Comparison of ENCODE assay signal across 9 mouse cellular contexts in the genomic region with DNA sequence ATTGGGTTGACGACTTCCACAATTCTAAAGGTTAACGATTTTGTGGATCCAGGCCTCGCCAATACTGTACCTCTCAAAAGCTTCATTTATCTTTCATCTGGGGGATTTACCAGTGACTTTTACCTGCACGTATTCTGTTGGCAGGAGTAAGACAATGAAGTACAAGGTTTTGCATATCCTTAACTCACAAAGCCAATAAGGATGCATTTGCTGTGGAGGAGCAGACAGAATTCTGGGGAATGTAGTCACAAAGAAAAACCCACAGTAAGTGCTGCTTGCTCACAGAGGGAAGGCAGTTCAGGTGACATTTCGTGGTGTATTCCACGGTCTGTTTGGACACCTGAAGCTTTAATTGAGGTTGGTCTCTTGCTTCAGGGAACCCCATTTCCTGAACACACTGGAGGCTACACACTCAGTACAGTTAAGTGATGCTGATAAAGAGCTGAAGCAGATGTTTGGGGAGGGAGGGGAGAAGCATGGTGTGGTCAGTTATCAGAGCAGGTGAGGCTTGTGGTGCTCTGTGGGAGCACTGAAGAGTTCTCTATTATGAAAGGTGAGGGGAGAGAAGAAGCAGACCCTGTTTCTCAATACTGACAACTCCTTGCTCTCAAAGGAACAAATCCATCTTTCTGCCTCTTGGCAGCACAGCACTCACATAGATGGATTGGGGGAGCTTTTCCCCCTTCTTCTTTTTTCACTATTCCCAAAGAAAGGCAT.
DNase-seq lines count a peak whose midpoint lies in the region; ATAC-seq and TF ChIP-seq lines count a peak whose summit lies in the region.
"Had no signal": no experiment of that assay in that cellular context is flagged by ENCODE, and none has a peak within 500 bp of the region (broad histone marks: within the 10 kb centered on the region; RNA-seq: fewer than 3 reads in every experiment).

No protein-coding gene starts in this region.

- no peaks in the 10 kb centered on the region for H3K36me3 ChIP-seq in kidney, embryonic 16.5 days (ENCODE audit: insufficient read depth, low read length)
- no peaks in the 10 kb centered on the region for H3K36me3 ChIP-seq in embryonic facial prominence, embryonic 11.5 days (replicated peaks; ENCODE audit: control insufficient read depth, insufficient read depth, low read depth, low read length)
- no peaks in the 10 kb centered on the region for H3K36me3 ChIP-seq in forebrain, postnatal 0 days (ENCODE audit: insufficient read depth)
- no peaks in the 10 kb centered on the region for H3K36me3 ChIP-seq in limb, embryonic 15.5 days

- H3K27me3 ChIP-seq in kidney, embryonic 16.5 days (ENCODE audit: insufficient read depth, low read length) = no peaks in the 10 kb centered on the region
- no peaks in the 10 kb centered on the region for H3K27me3 ChIP-seq in embryonic facial prominence, embryonic 11.5 days (ENCODE audit: control insufficient read depth, insufficient read depth, low read length)
- no peaks in the 10 kb centered on the region for H3K27me3 ChIP-seq in forebrain, postnatal 0 days (ENCODE audit: insufficient read depth, low read length)
- H3K27me3 ChIP-seq in limb, embryonic 15.5 days = no peaks in the 10 kb centered on the region

- TF ChIP-seq CTCF in forebrain, postnatal 0 days (IDR thresholded peaks at IDR 0.05; ENCODE audit: low read depth) = no peak

- no peak overlapping the region for H3K4me3 ChIP-seq in kidney, embryonic 16.5 days (ENCODE audit: low read length)
- no peak overlapping the region for H3K4me3 ChIP-seq in embryonic facial prominence, embryonic 11.5 days (ENCODE audit: low read depth, low read length)
- H3K4me3 ChIP-seq in forebrain, postnatal 0 days (ENCODE audit: low read depth, low read length) = no peak overlapping the region
- no peak overlapping the region for H3K4me3 ChIP-seq in limb, embryonic 15.5 days

- no peak overlapping the region for H3K4me2 ChIP-seq in kidney, embryonic 16.5 days (replicated peaks; ENCODE audit: low read depth, low read length)
- H3K4me2 ChIP-seq in embryonic facial prominence, embryonic 11.5 days (ENCODE audit: low read depth, low read length) = no peak overlapping the region
- no peak overlapping the region for H3K4me2 ChIP-seq in forebrain, postnatal 0 days (ENCODE audit: low read depth)
- no peak overlapping the region for H3K4me2 ChIP-seq in limb, embryonic 15.5 days
- H3K4me2 ChIP-seq: liver, embryonic 11.5 days had no signal

- WGBS in kidney, embryonic 16.5 days = 80% methylated on average over 6 of the region's 6 CpGs
- 72% methylated on average over 6 of the region's 6 CpGs for WGBS in embryonic facial prominence, embryonic 11.5 days
- WGBS in forebrain, postnatal 0 days = 71% methylated on average over 6 of the region's 6 CpGs
- 45% methylated on average over 6 of the region's 6 CpGs for WGBS in limb, embryonic 15.5 days

- DNase-seq in kidney, adult 11 months = no peak
- peak; percentile 4 for DNase-seq in embryonic facial prominence, embryonic 11.5 days (ENCODE audit: low spot score)
- peak; percentile 13 for DNase-seq in forebrain, postnatal 0 days
- no peak for DNase-seq in embryo, embryonic 9.5 days (ENCODE audit: extremely low spot score)
- DNase-seq in right cerebral cortex, adult 2 months (ENCODE audit: low spot score in 2 of 2) = no peak

- ATAC-seq in kidney, embryonic 16.5 days (ENCODE audit: low FRiP score, low TSS enrichment) = no peak
- ATAC-seq in embryonic facial prominence, embryonic 11.5 days (replicated peaks; ENCODE audit: insufficient number of reproducible peaks, low FRiP score, low TSS enrichment, low read depth) = no peak; the same call in 1 of the 2 replicates
- ATAC-seq in forebrain, postnatal 0 days = no peak
- peak; percentile 56; the same call in 1 of the 2 replicates for ATAC-seq in limb, embryonic 15.5 days (ENCODE audit: insufficient number of reproducible peaks, low FRiP score, low TSS enrichment, low read depth)
- ATAC-seq in megakaryocyte, adult 5-6 weeks (ENCODE audit: poor library complexity, severe bottlenecking) = no peak

- peak overlapping the region; percentile 55; the same call in 1 of the 2 replicates for H3K27ac ChIP-seq in kidney, embryonic 16.5 days (ENCODE audit: low read length)
- peak overlapping the region; percentile 42 for H3K27ac ChIP-seq in embryonic facial prominence, embryonic 11.5 days (replicated peaks; ENCODE audit: low read depth, low read length)
- H3K27ac ChIP-seq in forebrain, postnatal 0 days (ENCODE audit: low read depth, low read length) = 0 out of 2 replicates have a peak overlapping the region, but pooled peaks have one; percentile 35
- H3K27ac ChIP-seq in limb, embryonic 15.5 days = peak overlapping the region; percentile 83

- no peak overlapping the region for H3K9ac ChIP-seq in kidney, embryonic 16.5 days (replicated peaks; ENCODE audit: low read length)
- H3K9ac ChIP-seq in embryonic facial prominence, embryonic 11.5 days (replicated peaks; ENCODE audit: low read length) = no peak overlapping the region
- no peak overlapping the region for H3K9ac ChIP-seq in forebrain, postnatal 0 days
- no peak overlapping the region for H3K9ac ChIP-seq in limb, embryonic 15.5 days

- no peaks in the 10 kb centered on the region; the same call in 1 of the 2 replicates for H3K9me3 ChIP-seq in kidney, embryonic 16.5 days (ENCODE audit: low read length)
- no peaks in the 10 kb centered on the region for H3K9me3 ChIP-seq in embryonic facial prominence, embryonic 11.5 days (replicated peaks; ENCODE audit: control insufficient read depth, low read length)
- no peaks in the 10 kb centered on the region for H3K9me3 ChIP-seq in forebrain, postnatal 0 days (ENCODE audit: low read length)
- H3K9me3 ChIP-seq in limb, embryonic 15.5 days = no peaks in the 10 kb centered on the region

- H3K4me1 ChIP-seq in kidney, embryonic 16.5 days (ENCODE audit: insufficient read depth, low read length) = no peaks in the 10 kb centered on the region
- H3K4me1 ChIP-seq in embryonic facial prominence, embryonic 11.5 days (ENCODE audit: control insufficient read depth, insufficient read depth, low read length) = no peaks in the 10 kb centered on the region
- 0 out of 2 replicates have a peak, but pooled peaks cover 9% of the 10 kb centered on the region for H3K4me1 ChIP-seq in forebrain, postnatal 0 days (ENCODE audit: insufficient read depth)
- H3K4me1 ChIP-seq in limb, embryonic 15.5 days = peaks cover 16% of the 10 kb centered on the region

Comparison
In these comparisons a context has a peak if more than half of its experiments do, and no peak if none do; other contexts are left out.
1. DNase-seq: peak in embryonic facial prominence, embryonic 11.5 days (single experiment) and forebrain, postnatal 0 days (single experiment); none in kidney, adult 11 months (single experiment), embryo, embryonic 9.5 days (single experiment) and right cerebral cortex, adult 2 months (0 of 2).
2. Peak in every context shown above with its lines, with median percentiles within 50 percentile points of each other: H3K27ac ChIP-seq.